Mouse (Mus musculus) adrenal gland, adult (tissue): ENCODE data around the gene Rerg.

Experiments used
- DNase-seq, 2 experiments: peaks; one replicate each; pipeline ENCODE4 v3.0.0; 2022 to 2023; ENCODE audit warnings: low spot score in 1 of 2; ENCODE audit not compliant: inconsistent age in 2 of 2

The Rerg gene

DNA sequence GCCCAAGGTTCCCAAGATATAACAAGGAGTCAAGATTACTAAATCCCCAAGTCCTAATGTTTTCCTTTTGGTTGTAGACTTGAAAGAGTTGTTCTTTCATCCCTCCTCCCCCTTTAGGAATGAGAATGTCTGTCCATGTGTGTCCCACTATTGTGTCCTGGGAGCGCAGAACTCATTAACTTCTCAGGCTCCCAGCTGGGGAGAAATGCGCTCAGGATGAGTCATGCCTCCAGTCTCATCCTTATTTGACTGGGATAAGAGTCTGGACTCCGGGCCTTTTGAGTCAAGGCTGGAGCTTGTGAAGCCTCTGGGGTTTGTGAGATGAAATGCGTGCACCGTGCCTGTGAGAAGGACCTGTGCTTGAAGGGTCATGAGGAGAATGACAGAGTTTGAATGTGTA lies 144.8 kb downstream of the Rerg start:
- DNase-seq = peak; percentile 55 to 72

DNA sequence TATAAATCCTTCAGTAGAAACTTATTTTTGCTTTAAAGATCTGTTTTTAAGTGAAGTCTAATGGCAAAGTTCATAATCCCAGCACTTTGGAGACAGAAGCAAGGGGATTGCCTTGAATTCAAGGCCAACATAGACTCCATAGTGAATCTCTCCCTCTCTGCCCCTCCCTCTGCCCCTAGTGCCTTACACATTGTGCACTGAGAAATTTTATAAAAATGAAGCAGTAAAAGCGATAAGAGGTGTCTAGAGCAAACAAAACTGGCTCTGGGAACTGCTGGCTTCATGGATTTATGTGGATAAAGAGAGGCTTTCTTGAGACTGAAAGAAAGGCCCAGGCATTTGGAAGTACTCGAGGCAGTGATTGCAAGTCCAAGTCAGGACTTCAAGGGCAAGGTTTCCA lies 145.8 kb downstream of the Rerg start:
- DNase-seq = no peak

DNA sequence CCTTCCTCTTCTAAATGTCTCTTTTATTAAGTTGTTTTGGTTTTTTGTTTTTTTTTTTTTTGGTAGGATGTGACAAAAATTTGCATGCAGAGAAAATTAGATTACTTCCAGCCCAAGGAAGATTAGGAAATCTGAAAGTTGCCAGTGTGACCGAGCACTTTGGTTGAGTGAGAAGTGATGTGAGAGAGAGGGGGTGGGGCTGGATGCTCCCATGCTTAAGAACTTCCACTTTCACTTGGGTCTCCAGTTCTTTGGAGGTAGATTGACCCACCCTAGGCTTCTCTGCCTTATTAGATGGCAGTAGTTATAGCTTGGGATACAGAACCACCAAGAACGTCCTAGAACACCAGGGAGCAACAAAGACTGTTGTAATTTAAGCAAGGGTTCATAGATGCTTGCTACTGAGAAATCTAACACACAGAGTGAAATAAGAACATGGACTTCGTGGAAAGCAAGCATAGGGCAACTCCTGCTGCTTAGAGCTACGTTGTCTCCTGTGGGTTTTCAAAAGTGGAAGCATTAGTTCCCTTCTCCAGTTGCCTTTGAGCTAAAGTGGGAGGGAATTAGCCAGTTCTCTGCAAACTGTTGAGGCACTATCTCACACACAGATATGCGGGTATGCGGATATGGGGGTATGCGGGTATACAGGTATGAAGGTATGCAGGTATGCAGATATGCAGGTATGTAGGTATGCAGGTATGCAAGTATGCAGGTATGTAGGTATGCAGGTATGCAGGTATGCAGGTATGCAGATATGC lies 152.9 kb downstream of the Rerg start:
- no peak for DNase-seq

DNA sequence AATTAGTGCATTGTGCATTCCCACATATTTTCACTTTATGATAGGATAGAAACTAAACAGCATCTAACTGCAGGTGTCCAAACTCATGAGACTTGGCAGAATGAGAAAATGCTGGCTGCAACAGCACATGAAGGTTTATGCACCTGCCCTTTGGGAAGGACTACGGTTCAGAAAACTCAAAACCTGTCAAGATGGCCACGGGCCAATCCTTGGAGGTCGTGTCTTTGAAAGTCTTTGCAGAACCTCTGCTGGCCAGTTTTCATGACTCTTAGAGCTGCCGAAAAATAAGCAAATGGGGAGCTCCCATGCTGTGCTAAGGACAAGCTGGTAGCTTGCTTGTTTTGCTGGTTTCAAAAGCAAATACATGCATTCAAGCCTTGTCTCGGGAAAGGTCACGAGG lies 156.0 kb downstream of the Rerg start:
- DNase-seq = peak in 1 of 2 experiments; percentile 37

DNA sequence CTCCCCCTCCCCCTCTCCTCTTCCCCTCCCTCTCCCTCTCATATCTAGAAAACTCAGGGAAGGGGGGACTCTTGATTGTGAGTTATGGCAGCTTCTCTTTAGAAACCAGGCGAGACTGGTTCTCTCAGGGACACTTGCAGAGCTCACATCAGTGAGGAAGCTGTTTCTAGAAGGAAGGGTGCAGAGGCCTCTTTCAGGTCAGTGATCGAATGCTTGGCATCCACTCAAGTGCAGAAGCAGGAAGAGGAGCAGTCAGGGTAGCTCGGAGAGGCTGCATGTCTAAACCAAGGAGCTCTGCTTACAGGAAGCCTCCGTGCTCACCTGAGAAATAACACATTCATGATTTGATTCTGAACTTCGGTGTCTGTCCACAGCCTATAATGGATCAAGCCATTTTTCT lies 159.1 kb downstream of the Rerg start:
- no peak for DNase-seq
